Mouse (Mus musculus): Measurements from ENCODE around the gene Lin37. TPM values are rescaled to one million over a fixed set of nuclear protein-coding genes. Genes with fewer than 3 reads are reported as not detected.
A peak's percentile ranks its signal among the peaks of the same experiment; 100 is the strongest.

Gene Lin37
- total and polyA plus RNA-seq, 3 experiments, result 24.9 to 82.7 (median 78.0) TPM

DNA sequence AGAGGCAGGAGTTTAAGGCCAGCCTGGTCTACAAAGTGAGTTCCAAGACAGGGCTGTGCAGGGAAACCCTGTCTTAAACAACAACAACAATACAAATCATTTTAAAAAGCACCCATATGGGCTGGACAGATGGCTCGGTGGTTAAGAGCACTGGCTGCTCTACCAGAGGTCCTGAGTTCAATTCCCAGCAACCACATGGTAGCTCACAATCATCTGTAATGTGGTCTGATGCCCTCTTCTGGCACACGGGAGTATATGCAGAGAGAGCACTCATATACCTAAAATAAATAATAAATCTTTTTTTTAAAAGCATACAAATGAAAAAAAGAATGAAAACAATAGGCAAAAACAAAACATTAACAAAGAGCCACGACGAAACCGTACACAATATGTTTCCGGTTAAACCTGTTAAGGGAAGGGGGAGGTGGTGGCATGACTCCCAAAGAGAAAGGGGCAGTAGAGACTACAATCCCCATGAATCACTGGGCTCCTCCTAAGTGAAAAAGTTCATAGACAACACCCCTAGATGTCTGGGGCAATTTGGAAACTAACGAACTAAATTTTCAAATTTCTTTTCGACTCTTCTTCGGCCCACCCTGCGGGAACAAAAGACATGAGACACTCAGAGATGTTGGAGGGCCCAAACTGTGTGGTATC is 8.1 kb downstream of the Lin37 start:
- DNase-seq (ENCODE audit: low spot score) (no peak), ATAC-seq (ENCODE audit: extremely low read depth, insufficient number of reproducible peaks, low FRiP score, poor library complexity, severe bottlenecking) (peak; percentile 45; the same call in 1 of the 2 replicates)
- Histone ChIP-seq H3K9me3 (replicated peaks) (no peaks in the 10 kb centered on the region), H3K36me3 (replicated peaks) (peaks cover 66% of the 10 kb centered on the region), H3K4me3 (ENCODE audit: low read depth, low read length) (peak overlapping the region; percentile 78), H3K27me3 (ENCODE audit: insufficient read depth, low read length) (no peaks in the 10 kb centered on the region), H3K4me1 (ENCODE audit: insufficient read depth, low read depth, low read length) (peaks cover 35% of the 10 kb centered on the region)
- TF ChIP-seq GATA2 (IDR thresholded peaks at IDR 0.05; ENCODE audit: borderline replicate concordance, low read depth, low read length), result no peak
- TF ChIP-seq TAL1 (conservative IDR thresholded peaks at IDR 0.05; ENCODE audit: low read depth, low read length), result no peak
- no peak for TF ChIP-seq POLR2AphosphoS5 (IDR thresholded peaks at IDR 0.05; ENCODE audit: insufficient replicate concordance, low read depth, low read length)
- no peak for TF ChIP-seq CTCF (IDR thresholded peaks at IDR 0.05; ENCODE audit: low read depth, low read length)
- no peak for TF ChIP-seq GATA1 (IDR thresholded peaks at IDR 0.05; ENCODE audit: borderline replicate concordance, low read length)

DNA sequence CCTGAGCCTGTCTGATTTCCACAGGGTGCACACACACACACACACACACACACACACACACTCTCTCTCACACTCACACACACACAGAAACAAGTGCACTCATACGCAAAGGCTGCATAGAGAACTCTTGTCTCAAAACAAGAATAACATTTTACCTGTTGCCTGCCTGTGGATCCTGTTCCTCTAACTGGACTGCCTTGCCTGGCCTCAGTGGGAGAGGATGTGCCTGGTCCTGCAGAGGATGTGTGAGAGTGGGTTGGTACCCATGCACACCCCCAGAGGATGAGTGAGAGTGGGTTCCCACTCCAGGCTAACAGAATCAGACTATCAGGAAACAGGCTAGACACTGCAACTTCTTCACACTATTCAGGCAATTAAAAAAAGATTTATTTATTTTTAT is 9.0 kb downstream of the Lin37 start:
- no peak overlapping the region for H3K4me3 ChIP-seq (ENCODE audit: low read depth, low read length)
- ATAC-seq (ENCODE audit: extremely low read depth, insufficient number of reproducible peaks, low FRiP score, poor library complexity, severe bottlenecking), result no peak
- H3K36me3 ChIP-seq (replicated peaks), result peaks cover 66% of the 10 kb centered on the region
- DNase-seq (ENCODE audit: low spot score), result no peak
- H3K27me3 ChIP-seq (ENCODE audit: insufficient read depth, low read length), result no peaks in the 10 kb centered on the region
- no peaks in the 10 kb centered on the region for H3K9me3 ChIP-seq (replicated peaks)
- peaks cover 43% of the 10 kb centered on the region for H3K4me1 ChIP-seq (ENCODE audit: insufficient read depth, low read depth, low read length)
- TF ChIP-seq CTCF (IDR thresholded peaks at IDR 0.05; ENCODE audit: low read depth, low read length) (no peak), GATA2 (IDR thresholded peaks at IDR 0.05; ENCODE audit: borderline replicate concordance, low read depth, low read length) (no peak), TAL1 (conservative IDR thresholded peaks at IDR 0.05; ENCODE audit: low read depth, low read length) (no peak), GATA1 (IDR thresholded peaks at IDR 0.05; ENCODE audit: borderline replicate concordance, low read length) (no peak), POLR2AphosphoS5 (IDR thresholded peaks at IDR 0.05; ENCODE audit: insufficient replicate concordance, low read depth, low read length) (no peak)

DNA sequence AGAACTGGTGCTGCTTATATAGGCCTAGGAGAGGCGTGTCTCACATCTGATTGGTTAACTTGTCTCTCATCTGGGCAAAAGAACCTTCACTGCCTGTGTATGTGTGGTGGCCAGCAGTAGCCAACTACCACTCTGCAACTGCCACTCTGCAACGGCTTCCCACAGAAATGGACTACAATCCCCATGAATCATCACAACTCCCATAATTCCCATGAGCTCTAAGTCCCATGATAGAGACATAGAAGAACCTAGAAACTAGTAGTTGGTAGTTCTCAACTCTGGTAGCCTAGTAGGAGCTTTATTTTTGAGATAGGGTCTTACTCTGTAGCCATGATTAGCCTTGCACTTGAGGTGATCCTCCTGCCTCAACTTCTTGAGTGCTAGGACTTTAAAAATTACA is 9.8 kb downstream of the Lin37 start:
- Histone ChIP-seq H3K36me3 (replicated peaks) (peaks cover 62% of the 10 kb centered on the region), H3K9me3 (replicated peaks) (no peaks in the 10 kb centered on the region), H3K4me1 (ENCODE audit: insufficient read depth, low read depth, low read length) (peaks cover 48% of the 10 kb centered on the region), H3K27me3 (ENCODE audit: insufficient read depth, low read length) (no peaks in the 10 kb centered on the region), H3K4me3 (ENCODE audit: low read depth, low read length) (no peak overlapping the region)
- DNase-seq (ENCODE audit: low spot score), result no peak
- no peak for ATAC-seq (ENCODE audit: extremely low read depth, insufficient number of reproducible peaks, low FRiP score, poor library complexity, severe bottlenecking)
- TF ChIP-seq GATA2 (IDR thresholded peaks at IDR 0.05; ENCODE audit: borderline replicate concordance, low read depth, low read length) (no peak), CTCF (IDR thresholded peaks at IDR 0.05; ENCODE audit: low read depth, low read length) (no peak), TAL1 (conservative IDR thresholded peaks at IDR 0.05; ENCODE audit: low read depth, low read length) (no peak), POLR2AphosphoS5 (IDR thresholded peaks at IDR 0.05; ENCODE audit: insufficient replicate concordance, low read depth, low read length) (no peak), GATA1 (IDR thresholded peaks at IDR 0.05; ENCODE audit: borderline replicate concordance, low read length) (no peak)

DNA sequence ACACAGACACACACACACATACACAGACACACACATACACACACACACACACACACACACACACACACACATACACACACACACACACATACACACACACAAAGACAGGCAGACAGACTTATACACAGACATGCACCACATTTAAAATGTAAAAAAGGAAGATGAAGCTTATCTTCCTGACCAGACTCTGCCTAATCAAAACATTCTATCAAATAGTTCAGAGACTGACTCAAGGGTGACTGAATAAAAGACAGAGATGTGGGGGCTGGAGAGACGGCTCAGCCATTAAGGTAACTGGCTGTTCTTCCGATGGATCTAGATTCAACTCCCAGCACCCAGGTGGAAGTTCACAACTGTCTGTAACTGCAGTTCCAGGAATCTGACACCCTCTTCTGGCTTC is 15.3 kb downstream of the Lin37 start:
- Histone ChIP-seq H3K4me1 (ENCODE audit: insufficient read depth, low read depth, low read length) (peaks cover 30% of the 10 kb centered on the region), H3K27me3 (ENCODE audit: insufficient read depth, low read length) (no peaks in the 10 kb centered on the region), H3K36me3 (replicated peaks) (peaks cover 73% of the 10 kb centered on the region), H3K9me3 (replicated peaks) (no peaks in the 10 kb centered on the region), H3K4me3 (ENCODE audit: low read depth, low read length) (no peak overlapping the region)
- DNase-seq (ENCODE audit: low spot score), result peak; percentile 58
- TF ChIP-seq TAL1 (conservative IDR thresholded peaks at IDR 0.05; ENCODE audit: low read depth, low read length) (peak; percentile 69), GATA1 (IDR thresholded peaks at IDR 0.05; ENCODE audit: borderline replicate concordance, low read length) (no peak)
- peak; percentile 84 for ATAC-seq (ENCODE audit: extremely low read depth, insufficient number of reproducible peaks, low FRiP score, poor library complexity, severe bottlenecking)

DNA sequence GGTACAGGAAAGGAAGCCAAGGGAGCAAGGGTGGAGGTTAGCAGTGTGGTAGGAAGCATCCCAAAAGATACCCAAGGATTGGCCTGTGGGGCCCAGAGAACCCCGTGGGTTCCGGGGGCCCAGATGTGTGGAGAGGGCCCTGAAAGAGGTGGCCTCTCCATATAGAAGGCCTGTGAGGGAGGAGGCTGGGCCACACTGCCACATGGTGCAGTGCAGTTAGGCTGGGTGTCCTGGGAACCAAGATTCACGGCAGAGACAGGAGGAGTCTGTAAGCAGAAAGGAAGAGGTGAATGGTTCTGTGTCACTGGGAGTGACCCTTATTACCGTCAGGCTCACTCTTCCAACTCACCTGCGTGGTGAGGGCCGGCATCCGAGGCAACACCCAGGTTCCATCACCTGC is 19.1 kb downstream of the Lin37 start:
- ATAC-seq (ENCODE audit: extremely low read depth, insufficient number of reproducible peaks, low FRiP score, poor library complexity, severe bottlenecking) (no peak), DNase-seq (ENCODE audit: low spot score) (no peak)
- peaks cover 60% of the 10 kb centered on the region for H3K36me3 ChIP-seq (replicated peaks)
- TF ChIP-seq GATA1 (IDR thresholded peaks at IDR 0.05; ENCODE audit: borderline replicate concordance, low read length) (no peak), CTCF (IDR thresholded peaks at IDR 0.05; ENCODE audit: low read depth, low read length) (no peak), POLR2AphosphoS5 (IDR thresholded peaks at IDR 0.05; ENCODE audit: insufficient replicate concordance, low read depth, low read length) (no peak), GATA2 (IDR thresholded peaks at IDR 0.05; ENCODE audit: borderline replicate concordance, low read depth, low read length) (no peak), TAL1 (conservative IDR thresholded peaks at IDR 0.05; ENCODE audit: low read depth, low read length) (no peak)
- no peak overlapping the region for H3K4me3 ChIP-seq (ENCODE audit: low read depth, low read length)
- H3K9me3 ChIP-seq (replicated peaks), result no peaks in the 10 kb centered on the region
- peaks cover 28% of the 10 kb centered on the region for H3K4me1 ChIP-seq (ENCODE audit: insufficient read depth, low read depth, low read length)
- no peaks in the 10 kb centered on the region for H3K27me3 ChIP-seq (ENCODE audit: insufficient read depth, low read length)

DNA sequence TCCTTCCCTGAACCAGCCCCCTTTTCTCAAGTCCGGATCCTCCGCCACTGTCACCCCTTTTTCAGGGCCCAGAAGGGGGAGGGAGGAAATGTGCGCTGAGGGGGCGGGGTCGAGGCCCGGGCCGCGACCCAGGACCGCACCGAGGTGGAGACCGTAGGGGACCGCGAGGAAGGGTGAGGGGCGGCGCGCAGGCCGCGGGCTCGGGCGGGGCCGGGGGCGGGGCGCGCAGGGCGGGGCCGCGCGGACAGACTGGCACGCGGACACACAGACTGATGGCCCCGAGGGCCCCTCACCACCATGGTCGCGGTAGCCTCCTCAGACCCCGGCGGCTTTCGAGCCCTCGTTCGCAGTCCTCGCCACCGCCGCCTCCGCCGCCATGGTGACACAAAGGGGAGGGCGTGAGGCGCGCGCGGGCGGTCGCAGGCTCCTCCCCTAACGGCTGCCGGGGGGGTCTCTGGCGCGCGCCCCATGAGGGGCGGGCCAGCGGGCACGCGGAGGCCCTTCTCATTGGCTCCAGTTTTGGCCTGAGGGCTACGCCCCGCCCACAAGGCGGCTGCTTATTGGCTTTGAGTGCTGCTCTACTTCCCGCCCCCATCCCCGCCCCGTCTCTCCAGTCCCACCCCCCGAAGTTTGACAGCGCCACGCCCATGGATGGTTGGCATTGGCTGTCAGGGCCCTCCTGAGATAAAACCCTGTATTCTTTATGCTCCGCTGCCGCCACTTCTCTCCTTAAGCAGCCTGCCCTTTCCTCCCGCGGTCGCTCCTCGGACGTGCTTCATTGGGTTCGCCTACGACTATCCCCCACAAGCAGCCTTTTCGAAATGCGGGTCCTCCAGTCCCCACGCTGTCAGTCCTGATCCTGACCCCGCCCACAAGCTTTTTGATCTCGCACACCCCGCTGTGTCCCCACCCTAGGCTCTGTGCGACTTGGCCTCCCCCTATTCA is 24.7 kb downstream of the Lin37 start, which contains the start of gene Arhgap33:
Arhgap33 (minus strand) TSS at position 428 of the 945 bp plus-strand sequence.
- Histone ChIP-seq H3K4me3 (ENCODE audit: low read depth, low read length) (peak within 1 kb of the TSS; percentile 82), H3K36me3 (replicated peaks) (peaks cover 59% of the 10 kb centered on the region), H3K4me1 (ENCODE audit: insufficient read depth, low read depth, low read length) (peaks cover 33% of the 10 kb centered on the region), H3K9me3 (replicated peaks) (no peaks in the 10 kb centered on the region), H3K27me3 (ENCODE audit: insufficient read depth, low read length) (no peaks in the 10 kb centered on the region)
- peak; percentile 93 for ATAC-seq (ENCODE audit: extremely low read depth, insufficient number of reproducible peaks, low FRiP score, poor library complexity, severe bottlenecking)
- peak; percentile 100 for DNase-seq (ENCODE audit: low spot score)
- TF ChIP-seq CTCF (IDR thresholded peaks at IDR 0.05; ENCODE audit: low read depth, low read length), result no peak
- TF ChIP-seq GATA2 (IDR thresholded peaks at IDR 0.05; ENCODE audit: borderline replicate concordance, low read depth, low read length), result no peak

Measured in G1E (cell line).